Mouse (Mus musculus) lung, embryonic 16.5 days (tissue): Measurements from ENCODE around the gene Gk5. TPM values are rescaled to one million over a fixed set of nuclear protein-coding genes. Genes with fewer than 3 reads are reported as not detected.

Experiments
- ATAC-seq: fragments of 200-750 bp; cut with Nextera tagmentation; 2 replicates; pipeline ENCODE4 v1.8.0; 2017; ENCODE audit warnings: low read depth, mild to moderate bottlenecking, moderate library complexity
- H3K27ac ChIP-seq: fragments of 300-500 bp; sonication (generic); 2 replicates; pipeline ENCODE4 v1.5.1; 2014; ENCODE audit warnings: mild to moderate bottlenecking, control low read depth, low read length
- H3K27me3 ChIP-seq: fragments of 300-500 bp; sonication (generic); 2 replicates; pipeline ENCODE4 v1.6.1; 2014; ENCODE audit warnings: low read depth, low read length, mixed read lengths; ENCODE audit not compliant: control insufficient read depth, insufficient read depth
- H3K36me3 ChIP-seq: fragments of 300-500 bp; sonication (generic); 2 replicates; pipeline ENCODE4 v1.6.1; 2014; ENCODE audit warnings: low read length; ENCODE audit not compliant: control insufficient read depth, insufficient read depth
- H3K4me1 ChIP-seq: fragments of 300-500 bp; sonication (generic); replicated peaks from 2 replicates; pipeline ENCODE4 v1.6.1; 2014; ENCODE audit warnings: low read length, mixed read lengths; ENCODE audit not compliant: control insufficient read depth, insufficient read depth
- H3K4me2 ChIP-seq: fragments of 300-500 bp; sonication (generic); 2 replicates; pipeline ENCODE4 v1.6.1; 2014; ENCODE audit warnings: low read depth, low read length, control low read depth
- H3K4me3 ChIP-seq: fragments of 300-500 bp; sonication (generic); 2 replicates; pipeline ENCODE4 v1.5.1; 2014; ENCODE audit warnings: mild to moderate bottlenecking, low read length, control low read depth
- H3K9ac ChIP-seq: fragments of 300-500 bp; sonication (generic); 2 replicates; pipeline ENCODE4 v1.6.1; 2014; ENCODE audit warnings: low read length, control low read depth
- H3K9me3 ChIP-seq: fragments of 300-500 bp; sonication (generic); 2 replicates; pipeline ENCODE4 v1.6.1; 2016; ENCODE audit warnings: low read length; ENCODE audit not compliant: control insufficient read depth
- WGBS: fragments of 180-500 bp; shearing (Covaris S2); extraction: QIAGEN DNeasy Blood & Tissue Kit; methylation state at CpG from one replicate; pipeline ENCODE4 v1.1.7; 2014; 5-methylcytosine and 5-hydroxymethylcytosine counted together
- polyA plus RNA-seq: library from polyadenylated mRNA; unstranded; fragments of >200 nt; fragmentation: Nextera tagmentation; extraction: Ambion mirVana; gene quantifications from 2 replicates; pipeline ENCODE4 v1.2.1, GENCODE M21; 2015

The Gk5 gene
- polyA plus RNA-seq, 1 experiment from 2014 or later, result 3.3 TPM

- Histone ChIP-seq H3K4me1 (no peaks in the 10 kb centered on the region; the same call in 1 of the 2 replicates), H3K36me3 (no peaks in the 10 kb centered on the region), H3K27ac (no peak overlapping the region), H3K27me3 (no peaks in the 10 kb centered on the region), H3K9me3 (no peaks in the 10 kb centered on the region), H3K4me2 (no peak overlapping the region), H3K4me3 (no peak overlapping the region), H3K9ac (no peak overlapping the region)
- ATAC-seq, result no peak
These were observed 109.1 kb downstream of the Gk5 start for GRCm38 (mm10) chr9:96228285-96228684.

DNA sequence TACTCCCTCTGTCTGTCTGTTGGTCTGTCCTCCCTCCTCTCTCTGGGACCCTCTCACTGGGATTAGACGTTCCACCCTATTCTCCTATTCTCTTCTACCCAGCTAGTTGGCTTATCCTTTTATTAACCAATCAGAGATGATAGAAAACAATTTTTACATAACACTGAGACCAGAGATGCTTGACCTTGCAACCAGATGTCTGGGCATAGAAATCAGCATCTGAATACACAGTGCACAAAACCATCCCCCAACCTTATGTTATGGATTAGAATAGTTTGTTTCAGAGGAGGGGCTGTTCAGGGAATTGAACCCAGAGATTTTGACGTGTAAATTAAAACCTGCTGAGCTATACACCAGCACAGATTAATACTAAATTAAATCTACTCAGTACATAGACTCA is 111.1 kb downstream of the Gk5 start:
- Histone ChIP-seq H3K27me3 (no peaks in the 10 kb centered on the region), H3K4me2 (no peak overlapping the region), H3K27ac (no peak overlapping the region), H3K9ac (no peak overlapping the region), H3K36me3 (no peaks in the 10 kb centered on the region), H3K4me1 (no peaks in the 10 kb centered on the region), H3K9me3 (no peaks in the 10 kb centered on the region), H3K4me3 (no peak overlapping the region)
- ATAC-seq, result no peak
- WGBS, result 73% methylated on average over 2 of the region's 2 CpGs

Other genes starting within 250 kb of the Gk5 start
- gene Xrn1, start 164.6 kb upstream of the Gk5 start, polyA plus RNA-seq, result 15.4 and 17.1 TPM in 2 replicates
- 39.2 and 42.5 TPM in 2 replicates for gene Tfdp2, start 76.9 kb downstream of the Gk5 start, polyA plus RNA-seq
- 177 and 188 TPM in 2 replicates for gene Atp1b3, start 245.1 kb downstream of the Gk5 start, polyA plus RNA-seq